Mouse (Mus musculus) brain, embryonic 14.5 days (tissue): Measurements from ENCODE around the gene Fam72a. TPM values are rescaled to one million over a fixed set of nuclear protein-coding genes. Genes with fewer than 3 reads are reported as not detected.

ENCODE experiments used
- DNase-seq: peaks from one replicate; pipeline ENCODE4 v3.0.0-alpha.2; 2011; ENCODE audit warnings: low read depth
- CTCF ChIP-seq: fragments of 200-500 bp; IDR thresholded peaks from 2 replicates; pipeline ENCODE4 v1.5.1; 2012; ENCODE audit warnings: inconsistent platforms, mild to moderate bottlenecking, moderate library complexity, borderline replicate concordance; ENCODE audit not compliant: insufficient read depth, insufficient read length; ENCODE audit errors: extremely low read depth
- POLR2A ChIP-seq: fragments of 200-500 bp; IDR thresholded peaks from 2 replicates; pipeline ENCODE4 v1.6.1; 2012; ENCODE audit warnings: mild to moderate bottlenecking, inconsistent platforms, borderline replicate concordance; ENCODE audit not compliant: poor library complexity, insufficient read depth, insufficient read length, severe bottlenecking; ENCODE audit errors: extremely low read depth
- polyA plus RNA-seq: library from polyadenylated mRNA; depleted of rRNA; stranded (reverse); fragments of >200 nt; gene quantifications from 2 replicates; pipeline ENCODE4 v1.2.3, GENCODE M21; 2012; rRNA removed

The Fam72a gene
- polyA plus RNA-seq, result 1.1 and 2.1 TPM in 2 replicates

GRCm38 (mm10) chr1:131527281-131528080 is at the start of gene Fam72a, which contains the start of gene Srgap2:
Gene Fam72a (plus strand): TSS chr1:131527903.
Gene Srgap2 (minus strand): TSS chr1:131527352.
- TF ChIP-seq POLR2A, result peak; percentile 46; the same call in 1 of the 2 replicates
- TF ChIP-seq CTCF, result no peak
- peak; percentile 100 for DNase-seq

DNA sequence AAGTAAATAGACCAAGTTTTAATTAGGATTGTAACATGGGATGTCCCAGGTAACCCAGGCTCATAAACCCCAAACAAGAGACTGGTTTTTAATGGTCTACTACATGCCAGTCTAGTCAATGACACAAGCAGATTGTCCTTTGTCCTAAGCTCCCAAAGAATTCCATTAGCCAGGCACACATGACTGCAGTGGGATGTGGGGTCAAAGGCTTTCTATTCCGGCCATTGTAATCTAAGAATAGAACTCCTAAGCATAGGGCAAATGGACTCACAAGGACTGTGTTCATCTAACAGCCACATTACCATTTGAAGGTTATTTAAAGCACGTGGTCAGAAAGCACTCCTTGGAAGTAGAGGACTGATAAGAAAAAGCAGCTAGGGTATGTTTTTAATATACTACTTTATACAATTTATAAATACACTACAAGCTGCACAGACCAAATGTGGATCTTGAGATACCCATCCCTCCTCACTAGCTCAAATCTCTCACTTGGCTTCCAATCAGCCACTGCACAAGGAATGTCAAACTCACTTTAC is 48.9 kb upstream of the Fam72a start:
- no peak for DNase-seq

DNA sequence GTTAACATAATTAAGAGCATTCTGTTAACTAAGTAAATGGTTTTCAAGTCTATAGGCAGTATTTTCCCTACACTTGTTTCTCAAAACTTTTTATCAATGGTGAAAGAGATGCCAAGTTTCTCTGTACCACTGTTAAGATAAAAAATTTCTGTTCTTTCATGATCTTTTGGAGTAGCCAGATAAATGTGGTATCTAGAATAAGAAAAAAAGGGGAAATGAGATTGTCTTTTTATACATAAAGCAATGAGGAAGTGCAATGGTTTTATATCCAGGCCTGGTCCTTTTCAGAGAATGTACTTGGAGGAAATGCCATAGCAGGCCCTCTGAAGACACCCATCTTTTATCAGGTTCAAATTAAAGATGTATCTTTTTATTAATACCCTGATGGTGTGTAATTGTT is 46.3 kb upstream of the Fam72a start:
- TF ChIP-seq CTCF (no peak), POLR2A (no peak)

More for the DNA sequence above, 48.9 kb upstream of the Fam72a start:
- no peak for TF ChIP-seq CTCF
- TF ChIP-seq POLR2A, result no peak

DNA sequence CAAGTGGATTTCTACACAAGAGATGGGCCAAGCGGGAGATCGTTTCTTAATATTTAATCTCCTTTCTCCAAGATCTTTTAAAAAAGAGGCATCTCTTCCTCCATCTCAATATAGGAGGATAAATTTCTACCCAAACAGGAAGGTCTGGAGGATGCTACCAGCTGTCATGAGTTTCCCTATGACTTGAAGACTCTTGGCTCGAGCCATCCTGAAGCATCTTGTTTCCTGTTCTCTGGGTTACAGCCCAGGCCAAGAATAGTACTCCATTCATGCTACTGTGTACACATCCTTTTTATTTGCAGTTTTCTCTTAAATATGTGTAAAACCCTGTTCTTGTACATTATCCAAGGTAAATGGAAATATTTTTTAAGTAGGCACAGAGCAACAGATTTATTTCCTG is 45.5 kb upstream of the Fam72a start:
- TF ChIP-seq POLR2A (no peak), CTCF (no peak)
- no peak for DNase-seq

More for the DNA sequence above, 46.3 kb upstream of the Fam72a start:
- no peak for DNase-seq

- TF ChIP-seq CTCF (no peak), POLR2A (no peak)
- DNase-seq, result no peak
Observed at GRCm38 (mm10) chr1:131486094-131486850, 41.4 kb upstream of the Fam72a start.

DNA sequence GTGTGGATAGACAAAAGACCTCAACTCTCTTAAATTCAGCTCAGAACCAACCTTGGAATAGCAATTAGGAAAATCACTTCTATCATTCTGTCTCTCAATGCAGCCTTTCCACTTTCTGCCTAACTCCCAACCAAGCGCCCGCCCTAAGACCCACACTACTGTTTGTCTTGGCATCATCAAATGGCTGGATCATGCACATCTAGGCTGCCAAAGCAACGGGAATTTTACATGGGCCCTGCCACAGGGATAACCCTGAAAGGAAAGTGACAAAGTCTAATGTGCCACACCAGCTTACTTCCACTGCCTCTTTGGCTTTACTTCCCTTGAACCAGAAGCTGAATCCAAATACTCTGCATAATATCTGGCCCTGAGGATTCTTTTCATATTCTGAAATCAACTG is 38.4 kb upstream of the Fam72a start:
- TF ChIP-seq POLR2A (no peak), CTCF (no peak)
- DNase-seq, result no peak

DNA sequence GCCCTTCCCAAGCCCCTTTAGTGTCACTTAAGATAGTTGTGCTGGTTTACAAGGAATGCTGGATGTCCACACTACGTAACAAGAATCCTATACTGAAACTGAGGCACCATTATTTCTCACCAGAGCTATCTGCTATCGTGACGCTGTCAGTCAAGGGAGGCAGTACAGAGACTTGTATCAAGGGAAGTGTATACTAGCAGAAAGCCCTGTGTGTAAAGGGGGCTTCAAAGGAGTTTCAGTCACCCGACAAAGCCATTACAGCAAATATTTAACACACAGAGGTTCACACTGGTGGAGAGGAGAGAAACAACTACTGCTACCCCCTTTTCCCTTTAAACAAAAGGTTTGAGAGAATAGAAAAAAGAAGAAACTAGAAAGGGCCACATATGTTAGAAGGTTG is 36.1 kb upstream of the Fam72a start:
- TF ChIP-seq POLR2A (no peak), CTCF (no peak)
- peak; percentile 63 for DNase-seq

DNA sequence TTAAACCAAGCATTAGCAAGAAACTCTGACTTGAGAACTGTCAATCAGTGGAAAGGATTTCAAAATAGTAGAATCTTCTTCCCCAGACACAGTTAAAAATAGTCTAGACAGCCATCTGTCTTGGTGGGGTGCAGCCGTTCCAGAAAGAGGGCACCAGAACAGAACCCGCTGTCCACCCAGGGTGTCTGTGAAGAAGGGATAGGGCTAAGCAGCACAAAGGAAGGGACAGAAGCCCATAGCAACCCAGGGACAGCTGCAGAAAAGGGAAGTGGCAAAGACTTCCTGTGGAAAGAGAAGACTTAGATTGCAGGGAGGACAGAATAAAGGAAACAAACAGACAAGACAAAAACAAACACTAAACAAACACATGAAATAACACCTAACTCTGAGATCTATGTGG is 35.3 kb upstream of the Fam72a start:
- TF ChIP-seq POLR2A (no peak), CTCF (no peak)
- DNase-seq, result peak; percentile 20

DNA sequence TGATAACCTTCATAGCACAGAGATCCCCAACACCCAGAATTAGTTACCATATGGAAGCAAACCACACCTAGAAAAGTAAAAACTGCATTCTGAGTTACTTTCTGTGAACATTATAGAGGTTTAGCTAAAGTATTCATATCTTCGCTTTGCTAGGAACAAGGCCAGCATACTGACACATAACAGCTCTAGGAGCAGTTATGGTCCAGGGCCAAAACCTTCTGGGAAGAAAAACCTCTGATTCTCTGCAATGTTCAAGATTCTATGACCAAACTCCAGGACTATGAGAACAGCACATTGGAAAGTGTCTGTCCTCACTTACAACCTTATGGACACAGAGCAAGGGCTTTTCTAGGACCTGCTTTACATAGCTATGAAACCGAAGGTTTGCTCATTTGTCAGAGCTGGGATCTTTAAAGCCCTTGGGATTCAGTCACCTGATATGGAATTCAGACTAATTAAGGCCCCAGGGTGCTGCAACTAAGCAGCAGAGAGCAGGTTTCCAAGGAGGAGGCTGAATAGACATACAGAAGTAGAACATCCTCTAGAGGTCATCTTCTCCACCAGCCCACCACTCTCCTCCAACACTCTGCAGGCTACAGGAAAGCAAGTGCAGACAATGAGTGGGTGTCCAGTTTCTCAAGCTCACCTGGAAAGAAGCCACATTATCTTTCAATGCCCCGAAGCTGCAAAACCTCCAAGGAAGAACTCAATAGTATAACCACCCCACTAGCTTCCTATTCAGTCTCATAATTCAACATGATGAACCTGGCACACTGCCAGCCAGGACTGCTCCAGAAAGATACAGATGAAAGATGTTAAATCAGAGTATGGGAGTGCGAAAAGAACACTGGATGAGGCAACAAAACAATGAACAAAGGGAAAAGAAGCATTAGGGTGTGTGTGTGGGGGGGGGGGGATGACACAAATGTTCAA is 33.5 kb upstream of the Fam72a start:
- peak; percentile 28 for DNase-seq
- TF ChIP-seq CTCF (no peak), POLR2A (no peak)

DNA sequence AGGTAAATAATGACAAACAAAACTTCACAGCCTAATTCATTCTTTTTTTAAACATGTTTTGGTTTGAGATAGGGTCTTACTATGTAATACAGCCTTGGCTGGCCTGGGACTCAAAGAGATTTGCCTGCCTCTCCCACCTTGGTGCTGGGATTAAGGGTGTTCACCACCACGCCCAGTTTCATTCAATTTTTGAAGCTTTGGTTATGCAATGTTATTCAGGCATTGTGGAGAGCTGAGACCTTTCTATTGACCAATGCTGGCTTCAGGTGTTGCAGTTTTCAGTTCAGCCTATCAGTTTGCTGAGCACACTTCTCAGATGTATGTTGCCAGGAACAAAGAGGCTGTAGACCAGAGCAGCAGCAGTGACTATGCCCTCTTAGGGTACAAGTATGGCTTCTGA is 29.5 kb upstream of the Fam72a start:
- no peak for TF ChIP-seq POLR2A
- no peak for TF ChIP-seq CTCF
- DNase-seq, result no peak

- TF ChIP-seq CTCF, result no peak
- no peak for TF ChIP-seq POLR2A
- DNase-seq, result no peak
Observed at GRCm38 (mm10) chr1:131501681-131502080, 26.0 kb upstream of the Fam72a start.

GRCm38 (mm10) chr1:131511131-131511530 is 16.6 kb upstream of the Fam72a start:
- TF ChIP-seq CTCF (no peak), POLR2A (no peak)
- DNase-seq, result no peak
